Mouse (Mus musculus): ENCODE data around the gene Gh. TPM values are rescaled to one million over a fixed set of nuclear protein-coding genes. Genes with fewer than 3 reads are reported as not detected.

The Gh gene
- polyA plus RNA-seq, 1 experiment from 2014 or later, result not detected

- no peaks in the 10 kb centered on the region for H3K27me3 ChIP-seq
- no peak overlapping the region for H3K4me2 ChIP-seq (replicated peaks)
- H3K36me3 ChIP-seq, result no peaks in the 10 kb centered on the region
- no peak overlapping the region for H3K9ac ChIP-seq
- WGBS, result 61% methylated on average over 6 of the region's 6 CpGs
- H3K27ac ChIP-seq (replicated peaks), result no peak overlapping the region
- H3K4me1 ChIP-seq, result peaks cover 15% of the 10 kb centered on the region; the same call in 1 of the 2 replicates
- ATAC-seq (ENCODE audit: insufficient number of reproducible peaks, low FRiP score, low TSS enrichment, low read depth), result no peak
- no peaks in the 10 kb centered on the region for H3K9me3 ChIP-seq (replicated peaks)
- H3K4me3 ChIP-seq (replicated peaks), result no peak overlapping the region
Observed at GRCm38 (mm10) chr11:106329128-106329527, 27.5 kb upstream of the Gh start.

GRCm38 (mm10) chr11:106328521-106328920 lies 26.9 kb upstream of the Gh start:
- H3K27ac ChIP-seq (replicated peaks), result no peak overlapping the region
- H3K4me2 ChIP-seq (replicated peaks), result no peak overlapping the region
- H3K9ac ChIP-seq, result no peak overlapping the region
- H3K4me1 ChIP-seq, result peaks cover 15% of the 10 kb centered on the region; the same call in 1 of the 2 replicates
- no peaks in the 10 kb centered on the region for H3K9me3 ChIP-seq (replicated peaks)
- no peaks in the 10 kb centered on the region for H3K27me3 ChIP-seq
- 43% methylated on average over 5 of the region's 5 CpGs for WGBS
- no peaks in the 10 kb centered on the region for H3K36me3 ChIP-seq
- H3K4me3 ChIP-seq (replicated peaks), result no peak overlapping the region
- no peak for ATAC-seq (ENCODE audit: insufficient number of reproducible peaks, low FRiP score, low TSS enrichment, low read depth)

GRCm38 (mm10) chr11:106326475-106326874 lies 24.8 kb upstream of the Gh start:
- H3K27me3 ChIP-seq, result no peaks in the 10 kb centered on the region
- H3K36me3 ChIP-seq, result no peaks in the 10 kb centered on the region
- no peak overlapping the region for H3K4me2 ChIP-seq (replicated peaks)
- H3K4me1 ChIP-seq, result peaks cover 13% of the 10 kb centered on the region; the same call in 1 of the 2 replicates
- H3K9me3 ChIP-seq (replicated peaks), result no peaks in the 10 kb centered on the region
- no peak overlapping the region for H3K4me3 ChIP-seq (replicated peaks)
- ATAC-seq (ENCODE audit: insufficient number of reproducible peaks, low FRiP score, low TSS enrichment, low read depth), result no peak
- WGBS, result 82% methylated on average over 8 of the region's 8 CpGs
- no peak overlapping the region for H3K27ac ChIP-seq (replicated peaks)
- no peak overlapping the region for H3K9ac ChIP-seq

GRCm38 (mm10) chr11:106325566-106326206 lies 24.0 kb upstream of the Gh start:
- H3K9ac ChIP-seq, result no peak overlapping the region
- no peaks in the 10 kb centered on the region for H3K27me3 ChIP-seq
- no peak overlapping the region for H3K27ac ChIP-seq (replicated peaks)
- no peaks in the 10 kb centered on the region for H3K36me3 ChIP-seq
- H3K4me1 ChIP-seq, result peaks cover 13% of the 10 kb centered on the region; the same call in 1 of the 2 replicates
- no peak overlapping the region for H3K4me2 ChIP-seq (replicated peaks)
- no peak for ATAC-seq (ENCODE audit: insufficient number of reproducible peaks, low FRiP score, low TSS enrichment, low read depth)
- H3K9me3 ChIP-seq (replicated peaks), result no peaks in the 10 kb centered on the region
- H3K4me3 ChIP-seq (replicated peaks), result no peak overlapping the region
- 66% methylated on average over 8 of the region's 8 CpGs for WGBS

GRCm38 (mm10) chr11:106324858-106325257 lies 23.2 kb upstream of the Gh start:
- Histone ChIP-seq H3K4me3 (replicated peaks) (no peak overlapping the region), H3K27me3 (no peaks in the 10 kb centered on the region), H3K9ac (no peak overlapping the region), H3K9me3 (replicated peaks) (no peaks in the 10 kb centered on the region), H3K27ac (replicated peaks) (no peak overlapping the region), H3K4me2 (replicated peaks) (no peak overlapping the region), H3K4me1 (peaks cover 13% of the 10 kb centered on the region; the same call in 1 of the 2 replicates), H3K36me3 (no peaks in the 10 kb centered on the region)
- ATAC-seq (ENCODE audit: insufficient number of reproducible peaks, low FRiP score, low TSS enrichment, low read depth), result no peak
- 81% methylated on average over 5 of the region's 5 CpGs for WGBS

GRCm38 (mm10) chr11:106318406-106319366 lies 17.0 kb upstream of the Gh start:
- no peak overlapping the region for H3K9ac ChIP-seq
- H3K27ac ChIP-seq (replicated peaks), result no peak overlapping the region
- no peaks in the 10 kb centered on the region for H3K9me3 ChIP-seq (replicated peaks)
- no peak for ATAC-seq (ENCODE audit: insufficient number of reproducible peaks, low FRiP score, low TSS enrichment, low read depth)
- 66% methylated on average over 21 of the region's 21 CpGs for WGBS
- H3K27me3 ChIP-seq, result no peaks in the 10 kb centered on the region
- no peak overlapping the region for H3K4me3 ChIP-seq (replicated peaks)
- no peaks in the 10 kb centered on the region for H3K36me3 ChIP-seq
- peaks cover 33% of the 10 kb centered on the region; the same call in 1 of the 2 replicates for H3K4me1 ChIP-seq
- no peak overlapping the region for H3K4me2 ChIP-seq (replicated peaks)

- Histone ChIP-seq H3K4me2 (replicated peaks) (no peak overlapping the region), H3K27me3 (no peaks in the 10 kb centered on the region), H3K9me3 (replicated peaks) (no peaks in the 10 kb centered on the region), H3K9ac (no peak overlapping the region), H3K4me1 (peaks cover 40% of the 10 kb centered on the region; the same call in 1 of the 2 replicates), H3K27ac (replicated peaks) (no peak overlapping the region), H3K4me3 (replicated peaks) (no peak overlapping the region), H3K36me3 (no peaks in the 10 kb centered on the region)
- WGBS, result 81% methylated on average over 7 of the region's 7 CpGs
- no peak for ATAC-seq (ENCODE audit: insufficient number of reproducible peaks, low FRiP score, low TSS enrichment, low read depth)
Observed at GRCm38 (mm10) chr11:106317801-106318200, 16.1 kb upstream of the Gh start.

- H3K4me1 ChIP-seq, result peaks cover 40% of the 10 kb centered on the region; the same call in 1 of the 2 replicates
Observed at GRCm38 (mm10) chr11:106316416-106316815, 14.8 kb upstream of the Gh start.

GRCm38 (mm10) chr11:106314333-106314812 lies 12.7 kb upstream of the Gh start, which contains the start of gene Cd79b:
TSS of gene Cd79b (minus strand) at chr11:106314762.
- Histone ChIP-seq H3K9ac (no peak within 1 kb of the TSS), H3K36me3 (no peaks in the 10 kb centered on the region), H3K27ac (replicated peaks) (no peak within 1 kb of the TSS; the same call in 1 of the 2 replicates), H3K4me3 (replicated peaks) (no peak within 1 kb of the TSS), H3K27me3 (no peaks in the 10 kb centered on the region), H3K4me2 (replicated peaks) (no peak within 1 kb of the TSS), H3K4me1 (peaks cover 40% of the 10 kb centered on the region; the same call in 1 of the 2 replicates), H3K9me3 (replicated peaks) (no peaks in the 10 kb centered on the region)
- 31% methylated on average over 9 of the region's 9 CpGs for WGBS
- no peak for ATAC-seq (ENCODE audit: insufficient number of reproducible peaks, low FRiP score, low TSS enrichment, low read depth)

More at GRCm38 (mm10) chr11:106316416-106316815, 14.8 kb upstream of the Gh start:
- H3K4me2 ChIP-seq (replicated peaks), result no peak overlapping the region
- no peak overlapping the region for H3K4me3 ChIP-seq (replicated peaks)
- no peak overlapping the region for H3K27ac ChIP-seq (replicated peaks)
- H3K36me3 ChIP-seq, result no peaks in the 10 kb centered on the region
- H3K9ac ChIP-seq, result no peak overlapping the region
- H3K9me3 ChIP-seq (replicated peaks), result no peaks in the 10 kb centered on the region
- WGBS, result 40% methylated on average over 1 of the region's 1 CpGs
- H3K27me3 ChIP-seq, result no peaks in the 10 kb centered on the region
- no peak for ATAC-seq (ENCODE audit: insufficient number of reproducible peaks, low FRiP score, low TSS enrichment, low read depth)

- no peak overlapping the region for H3K27ac ChIP-seq (replicated peaks)
- H3K4me1 ChIP-seq, result peaks cover 34% of the 10 kb centered on the region; the same call in 1 of the 2 replicates
- no peaks in the 10 kb centered on the region for H3K36me3 ChIP-seq
- H3K9me3 ChIP-seq (replicated peaks), result no peaks in the 10 kb centered on the region
- no peak overlapping the region for H3K4me3 ChIP-seq (replicated peaks)
- no peak overlapping the region for H3K9ac ChIP-seq
- H3K27me3 ChIP-seq, result no peaks in the 10 kb centered on the region
- 45% methylated on average over 5 of the region's 5 CpGs for WGBS
- ATAC-seq (ENCODE audit: insufficient number of reproducible peaks, low FRiP score, low TSS enrichment, low read depth), result no peak
- H3K4me2 ChIP-seq (replicated peaks), result no peak overlapping the region
Observed at GRCm38 (mm10) chr11:106313533-106313932, 11.9 kb upstream of the Gh start.

- H3K9ac ChIP-seq, result no peak overlapping the region
- no peaks in the 10 kb centered on the region for H3K27me3 ChIP-seq
- 62% methylated on average over 5 of the region's 5 CpGs for WGBS
- H3K36me3 ChIP-seq, result no peaks in the 10 kb centered on the region
- H3K27ac ChIP-seq (replicated peaks), result no peak overlapping the region
- ATAC-seq (ENCODE audit: insufficient number of reproducible peaks, low FRiP score, low TSS enrichment, low read depth), result no peak
- no peak overlapping the region for H3K4me2 ChIP-seq (replicated peaks)
- peaks cover 28% of the 10 kb centered on the region for H3K4me1 ChIP-seq
- no peak overlapping the region for H3K4me3 ChIP-seq (replicated peaks)
- no peaks in the 10 kb centered on the region for H3K9me3 ChIP-seq (replicated peaks)
Observed at GRCm38 (mm10) chr11:106310123-106310522, 8.5 kb upstream of the Gh start.

Measured in embryonic facial prominence, embryonic 15.5 days (tissue).